Mouse (Mus musculus) telencephalon, adult 2 months (tissue): ENCODE results near the gene Ubxn6.
"Not testable (repeated sequence)": the region's sequence is repeated elsewhere in the genome, so short reads cannot be mapped to it uniquely, and the experiment has no call there.

Experiments
- DNase-seq: peaks from one replicate; pipeline ENCODE4 v3.0.0-alpha.2; 2011; ENCODE audit warnings: low read depth, low spot score

Gene Ubxn6

DNA sequence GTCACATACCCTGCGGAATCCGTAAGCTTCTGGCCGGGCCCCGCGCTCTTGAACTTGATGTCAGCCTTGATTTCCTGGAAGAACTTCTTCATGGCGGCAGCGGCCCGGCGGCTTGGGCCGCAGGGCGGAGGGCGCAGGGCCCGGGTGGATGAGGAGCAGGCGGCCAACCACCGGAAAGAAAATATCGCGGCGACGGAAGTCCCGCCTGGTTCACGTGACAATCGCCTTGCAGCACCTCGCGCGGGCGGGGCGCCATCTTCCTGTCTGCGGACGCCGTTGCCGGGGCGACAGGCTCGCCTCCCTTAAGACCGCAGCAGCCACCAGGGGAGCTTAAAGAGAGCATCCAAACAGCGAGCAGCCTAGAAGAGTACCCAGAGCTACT, at the start of gene Ubxn6:
Ubxn6 (minus strand) TSS at position 202 of the 382 bp plus-strand sequence.
- peak; percentile 96 for DNase-seq

DNA sequence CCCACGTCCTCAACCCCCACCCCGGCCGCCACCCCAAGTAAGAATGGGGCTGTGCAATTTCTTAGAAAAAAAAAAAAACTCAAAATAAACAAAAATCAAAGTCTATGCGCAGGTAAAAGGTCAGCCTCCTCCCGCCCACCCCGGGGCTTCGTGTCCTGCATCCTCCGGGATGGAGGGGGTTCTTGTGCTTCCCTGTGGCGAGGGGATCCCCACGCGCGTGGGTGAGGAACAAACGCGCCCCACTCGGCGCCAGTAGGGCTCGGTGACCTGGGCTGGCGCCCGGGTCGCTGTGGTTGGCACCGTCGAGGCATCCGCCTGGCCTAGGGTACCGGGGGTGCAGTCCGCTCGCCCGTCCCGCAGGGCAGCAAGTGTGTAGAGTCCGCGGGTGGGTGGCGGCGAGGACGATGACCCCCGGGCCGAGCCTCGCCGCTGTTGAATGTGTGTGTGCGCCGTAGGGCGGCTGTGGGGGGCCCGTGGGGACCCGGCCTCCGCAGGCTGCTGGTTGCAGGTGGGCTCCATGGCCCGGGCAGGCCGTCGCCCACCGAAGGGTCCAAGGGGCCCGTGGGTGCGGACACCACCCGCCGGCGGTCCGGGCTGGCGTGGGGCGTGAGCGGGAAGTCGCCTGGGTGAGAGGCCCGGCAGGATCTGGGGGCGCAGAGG, 49.0 kb upstream of the Ubxn6 start:
- no peak for DNase-seq

DNA sequence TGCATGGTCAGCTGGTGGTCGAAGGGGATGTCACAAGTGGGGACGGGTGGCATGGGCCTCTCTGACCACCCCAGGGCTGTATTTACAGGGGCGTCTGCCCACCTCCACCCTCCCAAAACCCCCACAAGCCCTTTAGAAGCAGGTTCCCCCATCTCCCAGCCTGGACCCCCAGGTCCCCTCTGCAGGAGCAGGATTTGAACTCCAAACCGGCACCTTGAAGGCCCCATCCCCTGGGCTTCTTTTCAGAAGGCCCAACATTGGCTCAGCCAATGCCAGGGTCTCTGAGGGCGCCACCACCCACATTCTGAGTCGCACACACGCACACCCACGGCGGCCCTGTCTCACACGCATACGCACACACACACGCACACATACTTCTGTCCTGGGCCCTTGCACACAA, 48.3 kb upstream of the Ubxn6 start:
- no peak for DNase-seq

DNA sequence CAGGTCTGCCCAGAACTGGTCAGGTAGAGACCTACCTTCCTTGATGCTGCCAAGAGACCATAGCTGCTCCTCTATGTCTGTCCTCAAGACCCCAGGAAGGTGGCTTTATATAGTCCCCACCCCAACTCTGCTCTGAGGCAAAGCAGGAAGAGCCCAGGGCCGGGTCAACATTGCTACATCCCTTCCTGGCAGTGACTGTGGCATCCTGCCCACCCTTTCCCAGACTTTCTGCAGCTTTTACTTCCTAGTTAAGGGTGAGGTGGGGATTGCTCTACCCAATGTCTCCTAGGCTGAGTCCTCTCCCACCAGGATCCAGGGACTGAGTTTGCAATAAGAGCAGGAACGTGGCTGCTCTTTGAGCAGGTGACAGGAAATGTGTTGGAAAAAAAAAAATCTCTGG, 47.0 kb upstream of the Ubxn6 start, which contains the start of gene Lrg1:
Lrg1 (minus strand) TSS at position 176 of the 400 bp plus-strand sequence.
- no peak for DNase-seq

DNA sequence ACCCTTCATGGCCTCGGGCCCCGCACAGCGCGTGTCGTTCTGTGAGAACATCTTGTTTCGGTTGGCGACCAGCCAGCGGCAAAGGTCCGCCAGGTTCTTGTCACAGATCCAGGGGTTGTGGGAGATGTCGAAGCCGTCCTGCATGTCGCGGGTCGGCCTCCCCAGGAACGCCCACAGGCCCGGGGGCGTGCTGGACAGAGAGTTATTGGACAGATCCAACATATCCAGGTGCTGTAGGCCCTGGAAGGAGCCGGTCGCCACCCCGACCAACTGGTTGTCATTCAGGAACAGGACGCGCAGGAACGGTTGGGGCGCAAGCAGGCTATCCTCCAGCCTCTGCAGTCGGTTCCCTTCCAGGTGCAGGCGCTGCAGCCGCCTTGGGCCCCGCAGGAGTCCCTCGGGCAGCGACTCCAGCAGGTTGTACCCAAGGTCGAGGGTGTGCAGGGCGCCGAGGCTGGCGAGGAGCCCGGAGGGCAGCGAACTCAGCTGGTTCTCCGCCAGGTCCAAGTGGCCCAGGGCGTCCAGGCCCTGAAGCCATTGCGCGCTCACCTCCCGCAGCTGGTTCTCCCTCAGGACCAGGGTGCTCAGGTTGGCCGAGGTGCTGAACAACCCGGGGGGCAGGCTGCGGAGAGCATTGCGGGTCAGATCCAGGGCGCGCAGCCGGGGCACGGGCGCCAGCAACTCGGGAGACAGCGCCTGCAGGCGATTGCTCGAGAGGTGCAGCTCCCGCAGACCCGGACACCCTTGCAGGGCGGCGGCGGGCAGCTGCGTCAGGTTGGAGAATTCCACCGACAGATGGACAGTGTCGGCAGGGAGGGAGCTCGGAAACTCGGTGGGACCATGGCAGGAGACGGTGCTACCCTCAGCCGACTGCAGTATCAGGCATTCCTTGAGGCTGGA, 45.4 kb upstream of the Ubxn6 start:
- DNase-seq, result no peak

DNA sequence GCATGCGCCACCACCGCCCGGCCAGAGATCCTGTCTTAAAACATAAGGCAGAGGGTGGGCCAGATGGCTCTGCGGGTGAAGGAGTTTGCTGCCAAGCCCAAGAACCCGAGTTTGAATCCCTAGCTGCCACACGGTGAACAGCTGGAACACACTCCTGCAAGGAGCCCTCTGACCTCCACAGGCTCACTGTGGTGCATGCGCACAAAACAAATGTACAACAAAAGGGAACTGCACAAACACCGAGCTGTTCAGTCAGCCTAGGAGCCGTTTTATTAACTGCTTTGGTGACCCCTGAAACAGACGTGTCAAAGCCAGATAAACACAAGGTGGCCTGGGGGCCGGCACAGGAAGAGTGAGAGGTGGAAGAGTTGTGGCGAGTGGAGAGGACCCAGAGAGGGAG, 44.6 kb upstream of the Ubxn6 start:
- DNase-seq, result no peak

GRCm38 (mm10) chr17:56117251-56117710, 42.5 kb upstream of the Ubxn6 start, which contains the start of gene Plin5:
TSS of gene Plin5 (minus strand) at chr17:56117596.
- no peak for DNase-seq

DNA sequence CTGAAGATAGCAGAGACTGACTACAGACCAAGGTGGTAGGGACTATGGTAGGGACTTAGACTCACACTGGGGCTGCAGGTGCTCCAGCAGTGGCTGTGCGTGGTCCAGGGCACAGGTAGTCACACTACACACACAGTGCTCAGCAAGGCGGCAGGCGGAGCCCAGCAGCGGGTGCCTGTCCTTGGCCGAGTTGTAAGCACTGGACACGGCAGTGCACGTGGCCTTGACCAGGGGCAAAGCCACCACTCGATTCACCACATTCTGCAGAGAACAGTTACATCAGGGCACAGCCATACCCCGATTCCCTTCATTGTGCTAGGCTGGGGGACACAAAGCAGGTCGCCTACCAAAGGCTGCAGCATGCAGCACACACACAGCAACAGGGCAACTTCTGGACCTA, 41.4 kb upstream of the Ubxn6 start:
- DNase-seq, result no peak

GRCm38 (mm10) chr17:56112743-56113142, 37.9 kb upstream of the Ubxn6 start:
- DNase-seq, result no peak

DNA sequence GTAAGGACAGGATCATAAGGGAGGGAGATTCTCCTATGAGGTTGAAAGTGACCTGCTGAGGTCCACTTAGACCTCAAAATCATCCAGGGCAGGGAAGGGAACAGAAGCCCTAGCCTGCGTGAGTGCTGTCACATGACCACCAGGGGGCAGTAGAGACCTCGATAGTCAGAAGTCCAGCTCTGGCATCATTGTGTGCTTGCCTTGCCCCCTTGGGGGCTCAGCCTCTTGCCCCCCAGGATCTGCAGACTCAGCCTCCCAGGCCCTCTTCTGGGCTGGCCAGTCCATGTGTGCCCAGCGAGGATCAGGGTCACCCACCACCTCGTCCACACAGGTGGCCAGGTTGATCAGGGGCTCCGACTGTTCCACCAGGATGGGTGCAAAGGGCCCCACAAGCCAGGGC, 37.0 kb upstream of the Ubxn6 start:
- DNase-seq, result peak; percentile 43

GRCm38 (mm10) chr17:56111021-56111420, 36.2 kb upstream of the Ubxn6 start:
- no peak for DNase-seq

DNA sequence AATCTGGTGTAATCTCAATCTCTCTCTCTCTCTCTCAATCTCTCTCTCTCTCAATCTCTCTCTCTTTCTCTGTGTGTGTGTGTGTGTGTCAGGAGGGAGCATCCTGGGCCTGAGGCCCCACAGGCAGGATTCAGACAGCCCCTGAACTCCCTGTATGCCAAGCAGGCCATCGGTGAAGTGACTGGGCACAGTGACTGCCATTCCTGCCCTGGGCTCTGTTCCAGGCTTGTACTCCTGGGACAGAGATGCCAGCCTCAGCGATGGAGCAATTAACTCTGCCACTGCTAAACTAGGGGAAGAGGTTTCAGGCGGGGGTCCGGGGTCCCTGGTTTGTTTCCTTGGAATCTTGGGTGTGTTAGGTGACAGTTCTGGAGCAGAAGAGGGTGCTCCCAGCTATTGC, 35.7 kb upstream of the Ubxn6 start:
- DNase-seq, result no peak

DNA sequence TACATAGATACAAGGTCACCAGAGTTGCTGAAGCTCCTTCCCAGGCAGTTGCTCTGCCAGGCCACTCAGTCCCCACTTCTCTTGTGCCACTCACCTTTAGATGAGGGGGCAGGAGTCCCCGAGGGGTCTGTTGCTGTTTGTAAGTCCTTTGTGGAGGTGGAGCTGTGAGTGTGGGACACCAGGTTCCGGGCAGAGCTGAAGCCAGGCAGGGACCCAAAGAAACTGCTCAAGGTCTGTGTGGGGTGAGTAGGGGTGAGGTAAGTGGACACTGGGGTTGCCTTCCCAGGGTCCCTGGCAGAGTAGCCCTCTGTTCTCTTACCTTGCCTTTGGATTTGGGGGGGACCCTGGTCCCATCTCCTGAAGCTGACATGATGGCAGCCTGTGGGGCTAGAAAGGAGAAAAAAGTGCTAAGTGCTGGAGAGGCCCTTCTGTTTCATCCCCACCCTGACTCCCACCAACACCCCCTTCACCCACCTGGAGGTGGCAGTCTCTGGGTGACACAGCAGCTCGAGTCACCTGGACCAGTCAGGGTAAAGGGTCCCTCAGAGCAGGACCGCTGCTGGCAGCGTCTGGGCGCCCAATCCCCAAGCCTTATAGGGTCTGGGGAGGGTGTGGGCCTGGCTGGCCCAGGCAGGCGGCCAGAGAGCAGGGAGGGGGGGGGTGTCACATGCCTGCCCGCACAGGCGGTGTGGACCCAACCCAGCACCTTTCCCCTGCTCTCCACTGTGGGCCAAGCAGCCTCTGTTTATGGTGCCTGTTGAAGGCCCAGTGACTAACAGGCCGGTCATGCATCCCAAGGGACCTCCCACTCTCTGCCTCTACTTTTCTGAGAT, 34.6 kb upstream of the Ubxn6 start, which contains the start of gene Plin4:
Plin4 (minus strand) TSS at position 585 of the 833 bp plus-strand sequence.
- no peak for DNase-seq

- DNase-seq, result peak; percentile 27
Measured at GRCm38 (mm10) chr17:56108334-56109044, 33.7 kb upstream of the Ubxn6 start.

GRCm38 (mm10) chr17:56107736-56108135, 32.9 kb upstream of the Ubxn6 start:
- no peak for DNase-seq

DNA sequence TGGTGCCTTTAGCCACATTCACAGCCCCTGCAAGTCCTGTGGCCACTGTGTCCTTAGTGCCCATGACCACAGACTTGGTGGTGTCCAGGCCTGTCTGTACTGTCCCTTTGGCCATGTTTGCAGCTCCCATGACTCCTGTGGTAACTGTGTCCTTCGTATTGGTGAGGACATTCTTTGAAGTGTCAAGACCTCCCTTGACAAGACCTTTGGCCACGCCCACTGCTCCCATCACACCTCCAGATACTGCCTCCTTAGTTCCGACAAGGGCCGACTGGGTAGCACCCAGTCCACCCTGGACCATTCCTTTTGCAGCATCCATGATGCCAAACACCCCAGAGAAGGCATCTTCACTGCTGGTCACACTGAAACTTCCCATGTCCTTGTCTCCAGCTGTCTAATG, 32.2 kb upstream of the Ubxn6 start:
- no peak for DNase-seq

- not testable (repeated sequence) for DNase-seq
Measured at GRCm38 (mm10) chr17:56106436-56106835, 31.6 kb upstream of the Ubxn6 start.

DNA sequence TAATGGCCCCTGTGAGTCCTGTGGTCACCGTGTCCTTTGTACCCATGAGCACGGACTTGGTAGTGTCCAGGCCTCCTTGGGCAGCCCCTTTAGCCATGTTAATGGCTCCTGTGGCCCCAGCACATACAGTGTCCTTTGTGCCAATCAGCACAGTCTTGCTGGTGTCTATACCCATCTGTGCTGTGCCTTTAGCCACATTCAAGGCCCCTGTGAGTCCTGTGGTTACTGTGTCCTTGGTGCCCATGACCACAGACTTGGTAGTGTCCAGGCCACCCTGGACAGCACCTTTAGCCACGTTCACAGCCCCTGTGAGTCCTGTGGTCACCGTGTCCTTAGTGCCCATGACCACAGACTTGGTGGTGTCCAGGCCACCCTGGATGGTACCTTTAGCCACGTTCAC, 30.0 kb upstream of the Ubxn6 start:
- DNase-seq, result not testable (repeated sequence)

GRCm38 (mm10) chr17:56103465-56104285, 28.8 kb upstream of the Ubxn6 start:
- DNase-seq, result no peak

GRCm38 (mm10) chr17:56102927-56103326, 28.1 kb upstream of the Ubxn6 start:
- DNase-seq, result no peak
